Mouse (Mus musculus) ES-E14 (cell line): ENCODE measurements around the gene Psg17.

ENCODE experiments used
- CHD2 ChIP-seq: IDR thresholded peaks from 2 replicates; pipeline ENCODE4 v1.6.1; 2014; ENCODE audit warnings: mild to moderate bottlenecking, low read depth, low read length, inconsistent platforms
- MAFK ChIP-seq: IDR thresholded peaks from 2 replicates; pipeline ENCODE4 v1.6.1; 2014; ENCODE audit warnings: mild to moderate bottlenecking, low read depth, low read length, inconsistent platforms; ENCODE audit not compliant: insufficient read depth
- ZC3H11A ChIP-seq: IDR thresholded peaks from 2 replicates; pipeline ENCODE4 v1.6.1; 2012; ENCODE audit warnings: low read depth, mild to moderate bottlenecking, inconsistent platforms, low read length, borderline replicate concordance
- ZNF384 ChIP-seq: IDR thresholded peaks from 2 replicates; pipeline ENCODE4 v1.6.1; 2012; ENCODE audit warnings: low read depth, low read length, inconsistent platforms

DNA sequence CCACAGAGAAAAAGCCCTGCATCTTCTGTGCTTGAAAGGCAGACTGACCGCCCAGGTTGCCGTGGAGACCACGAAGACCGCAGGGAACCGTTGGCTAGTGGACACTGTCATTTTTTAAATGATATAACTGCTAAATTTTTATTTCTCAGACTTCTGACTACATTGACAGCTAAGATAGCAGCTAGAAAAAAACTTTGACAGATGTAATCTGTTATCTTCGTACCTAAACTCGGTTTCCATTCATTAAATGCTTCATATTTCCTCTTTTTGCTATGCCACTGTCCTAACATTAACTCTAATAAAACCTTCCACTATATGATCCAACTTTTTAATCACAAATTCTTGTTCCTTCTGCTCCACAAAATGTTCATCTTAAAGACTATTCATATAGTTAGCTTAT, 8.1 kb upstream of the Psg17 start:
- no peak for TF ChIP-seq ZC3H11A
- no peak for TF ChIP-seq MAFK
- TF ChIP-seq CHD2: no peak
- TF ChIP-seq ZNF384: no peak
